Mouse (Mus musculus) forebrain, embryonic 15.5 days (tissue): ENCODE results near the gene Mta3. TPM values are rescaled to one million over a fixed set of nuclear protein-coding genes. Genes with fewer than 3 reads are reported as not detected.

Source experiments
- ATAC-seq: fragments of 200-750 bp; cut with Nextera tagmentation; replicated peaks from 2 replicates; pipeline ENCODE4 v1.8.0; 2017; ENCODE audit warnings: mild to moderate bottlenecking, moderate TSS enrichment, moderate library complexity
- H3K27ac ChIP-seq: fragments of 300-500 bp; sonication (generic); replicated peaks from 2 replicates; pipeline ENCODE4 v1.5.1; 2015; ENCODE audit warnings: mild to moderate bottlenecking, inconsistent platforms
- H3K27me3 ChIP-seq: fragments of 300-500 bp; sonication (generic); 2 replicates; pipeline ENCODE4 v1.6.1; 2015; ENCODE audit warnings: inconsistent platforms
- H3K36me3 ChIP-seq: fragments of 300-500 bp; sonication (generic); 2 replicates; pipeline ENCODE4 v1.6.1; 2015; ENCODE audit warnings: mild to moderate bottlenecking, inconsistent platforms
- H3K4me1 ChIP-seq: fragments of 300-500 bp; sonication (generic); 2 replicates; pipeline ENCODE4 v1.6.1; 2015; ENCODE audit warnings: inconsistent platforms
- H3K4me2 ChIP-seq: fragments of 300-500 bp; sonication (generic); replicated peaks from 2 replicates; pipeline ENCODE4 v1.6.1; 2015; ENCODE audit warnings: mild to moderate bottlenecking, inconsistent platforms
- H3K4me3 ChIP-seq: fragments of 300-500 bp; sonication (generic); 2 replicates; pipeline ENCODE4 v1.5.1; 2015; ENCODE audit warnings: mild to moderate bottlenecking, inconsistent platforms
- H3K9ac ChIP-seq: fragments of 300-500 bp; sonication (generic); replicated peaks from 2 replicates; pipeline ENCODE4 v1.6.1; 2015; ENCODE audit warnings: mild to moderate bottlenecking, inconsistent platforms
- H3K9me3 ChIP-seq: fragments of 300-500 bp; sonication (generic); 2 replicates; pipeline ENCODE4 v1.6.1; 2016; ENCODE audit warnings: inconsistent platforms
- WGBS: fragments of 180-500 bp; shearing (Covaris S2); methylation state at CpG from one replicate; pipeline ENCODE4 v1.1.7; 2015; ENCODE audit warnings: mixed read lengths; 5-methylcytosine and 5-hydroxymethylcytosine counted together
- polyA plus RNA-seq: library from polyadenylated mRNA; unstranded; fragments of >200 nt; fragmentation: Nextera tagmentation; extraction: Ambion mirVana; gene quantifications from 2 replicates; pipeline ENCODE4 v1.2.1, GENCODE M21; 2015

The Mta3 gene
- polyA plus RNA-seq, 1 experiment from 2014 or later, result 37.9 TPM

DNA sequence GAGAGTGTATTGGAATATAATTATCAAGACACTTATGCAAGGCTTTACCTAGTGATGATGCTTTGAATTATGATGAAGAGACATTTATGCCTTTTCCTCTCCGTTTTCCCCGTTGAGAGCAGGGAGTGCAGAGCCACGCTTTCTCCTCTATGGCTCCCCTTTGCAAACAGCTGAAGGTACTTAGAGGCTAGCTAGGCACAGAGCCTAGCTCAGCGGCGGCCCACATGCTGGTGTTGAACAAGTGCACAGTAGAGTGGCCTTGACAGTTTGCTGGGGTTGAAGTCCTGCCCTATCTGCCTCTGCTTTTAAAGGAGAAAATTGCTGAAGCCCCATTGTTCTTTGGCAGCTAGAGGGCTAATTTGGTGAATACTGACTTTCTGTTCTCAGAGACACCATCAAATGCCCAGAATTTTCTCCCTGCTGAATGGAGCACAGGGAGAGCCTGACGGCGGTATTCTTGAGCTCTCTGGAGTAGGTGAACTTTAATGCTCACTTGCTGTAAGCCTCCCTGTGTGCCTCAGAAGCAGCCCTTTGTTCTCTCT, 34.2 kb downstream of the Mta3 start:
- H3K36me3 ChIP-seq, result no peaks in the 10 kb centered on the region; the same call in 1 of the 2 replicates
- H3K4me3 ChIP-seq, result no peak overlapping the region
- WGBS, result 38% methylated on average over 7 of the region's 7 CpGs
- H3K9me3 ChIP-seq, result no peaks in the 10 kb centered on the region
- no peaks in the 10 kb centered on the region for H3K27me3 ChIP-seq
- no peak overlapping the region for H3K9ac ChIP-seq
- H3K27ac ChIP-seq, result peak overlapping the region; percentile 83
- peaks cover 15% of the 10 kb centered on the region for H3K4me1 ChIP-seq
- peak; percentile 37; the same call in 1 of the 2 replicates for ATAC-seq
- H3K4me2 ChIP-seq, result no peak overlapping the region

DNA sequence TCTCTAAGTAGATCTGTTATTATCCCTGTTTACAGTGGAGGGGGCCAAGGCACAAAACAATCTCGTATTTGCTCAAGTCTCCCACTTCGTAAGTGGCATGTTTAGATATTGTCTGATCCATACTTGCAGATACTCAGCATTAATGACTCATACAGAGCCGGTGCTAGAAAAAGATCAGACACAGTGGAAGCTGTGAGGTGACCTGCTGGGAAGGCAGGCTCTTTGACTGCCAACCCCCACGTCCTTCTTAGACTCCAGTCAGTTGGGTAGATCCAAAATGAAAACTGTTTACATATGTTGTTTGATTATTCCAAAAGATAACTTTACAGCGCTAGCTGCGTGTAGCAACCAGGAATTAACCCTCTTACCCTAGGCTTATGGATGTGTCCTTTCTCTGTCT, 35.3 kb downstream of the Mta3 start:
- no peaks in the 10 kb centered on the region for H3K27me3 ChIP-seq
- peaks cover 15% of the 10 kb centered on the region for H3K4me1 ChIP-seq
- WGBS, result 46% methylated on average over 6 of the region's 6 CpGs
- no peak overlapping the region for H3K9ac ChIP-seq
- H3K27ac ChIP-seq, result peak overlapping the region; percentile 83
- H3K4me3 ChIP-seq, result no peak overlapping the region
- no peaks in the 10 kb centered on the region; the same call in 1 of the 2 replicates for H3K36me3 ChIP-seq
- H3K9me3 ChIP-seq, result no peaks in the 10 kb centered on the region
- H3K4me2 ChIP-seq, result no peak overlapping the region
- no peak for ATAC-seq

DNA sequence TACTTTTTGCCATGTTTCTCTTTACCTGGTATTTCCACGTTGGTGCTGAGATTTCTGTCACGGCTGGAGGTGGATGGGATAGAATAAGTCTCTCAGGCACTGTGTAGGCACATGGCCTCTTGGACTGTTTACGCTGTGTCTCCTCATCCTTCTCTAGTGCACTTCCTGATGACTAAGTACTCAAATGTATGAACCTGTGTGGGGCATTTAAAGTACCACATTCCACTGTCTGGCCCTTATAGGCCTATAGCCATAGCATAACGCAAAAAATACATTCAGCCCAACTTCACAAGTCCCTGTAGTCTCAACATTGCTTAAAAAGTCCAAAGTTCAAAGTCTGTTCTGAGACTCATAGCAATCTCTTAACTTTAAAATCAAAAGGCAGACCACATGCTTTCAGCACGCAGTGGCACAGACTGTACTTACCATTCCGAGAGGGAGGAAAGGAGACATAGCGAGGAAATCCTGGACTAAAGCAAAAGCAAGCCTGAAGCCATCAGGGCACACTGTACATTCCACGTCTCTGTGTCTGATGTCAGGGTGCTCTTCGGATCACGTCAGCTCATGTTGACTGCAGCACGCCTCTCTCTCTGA, 38.4 kb downstream of the Mta3 start:
- 95% methylated on average over 11 of the region's 11 CpGs for WGBS
- no peak overlapping the region for H3K4me3 ChIP-seq
- no peaks in the 10 kb centered on the region for H3K27me3 ChIP-seq

DNA sequence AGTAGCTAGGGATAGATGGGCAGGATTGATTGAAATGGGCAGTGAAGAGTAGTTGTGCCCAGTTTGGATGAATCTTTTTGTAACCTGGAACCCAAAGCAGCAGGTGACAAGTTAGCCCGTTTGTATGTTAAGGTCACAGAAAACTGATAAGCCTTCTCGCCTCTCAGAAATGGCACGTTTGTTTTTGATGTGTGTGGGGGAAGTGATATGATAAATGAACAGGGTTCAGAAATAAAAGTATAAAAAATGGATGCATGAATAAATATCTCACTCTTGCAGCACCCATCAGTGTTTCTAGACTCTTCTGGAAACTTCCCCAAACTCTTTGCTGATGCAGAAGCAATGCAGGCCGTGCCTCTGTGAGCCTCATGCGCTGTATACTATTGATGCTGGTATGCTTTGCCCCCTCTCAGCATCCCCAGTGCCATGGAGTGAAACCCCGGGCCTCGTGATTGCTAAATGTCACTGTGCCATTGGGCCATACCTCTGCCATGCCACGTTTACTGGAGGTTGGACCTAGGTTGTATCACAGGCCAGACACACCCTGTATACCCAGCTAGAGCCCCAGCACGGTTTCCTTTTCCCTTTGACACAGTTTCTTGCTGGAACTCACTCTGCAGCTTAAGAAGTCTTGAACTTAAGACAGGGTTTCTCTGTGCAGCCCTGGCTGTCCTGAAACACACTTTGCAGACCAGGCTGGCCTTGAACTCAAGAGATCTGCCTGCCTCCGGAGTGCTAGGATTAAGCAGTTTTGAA, 41.6 kb downstream of the Mta3 start:
- 89% methylated on average over 10 of the region's 10 CpGs for WGBS
- ATAC-seq, result no peak
- Histone ChIP-seq H3K4me2 (no peak overlapping the region), H3K4me1 (no peaks in the 10 kb centered on the region), H3K27me3 (no peaks in the 10 kb centered on the region), H3K4me3 (no peak overlapping the region), H3K9me3 (no peaks in the 10 kb centered on the region), H3K36me3 (no peaks in the 10 kb centered on the region; the same call in 1 of the 2 replicates), H3K27ac (no peak overlapping the region), H3K9ac (no peak overlapping the region)

More for the DNA sequence above, 38.4 kb downstream of the Mta3 start:
- Histone ChIP-seq H3K9ac (no peak overlapping the region), H3K27ac (no peak overlapping the region), H3K9me3 (no peaks in the 10 kb centered on the region), H3K4me1 (peaks cover 15% of the 10 kb centered on the region), H3K36me3 (no peaks in the 10 kb centered on the region; the same call in 1 of the 2 replicates), H3K4me2 (no peak overlapping the region)
- ATAC-seq, result no peak

DNA sequence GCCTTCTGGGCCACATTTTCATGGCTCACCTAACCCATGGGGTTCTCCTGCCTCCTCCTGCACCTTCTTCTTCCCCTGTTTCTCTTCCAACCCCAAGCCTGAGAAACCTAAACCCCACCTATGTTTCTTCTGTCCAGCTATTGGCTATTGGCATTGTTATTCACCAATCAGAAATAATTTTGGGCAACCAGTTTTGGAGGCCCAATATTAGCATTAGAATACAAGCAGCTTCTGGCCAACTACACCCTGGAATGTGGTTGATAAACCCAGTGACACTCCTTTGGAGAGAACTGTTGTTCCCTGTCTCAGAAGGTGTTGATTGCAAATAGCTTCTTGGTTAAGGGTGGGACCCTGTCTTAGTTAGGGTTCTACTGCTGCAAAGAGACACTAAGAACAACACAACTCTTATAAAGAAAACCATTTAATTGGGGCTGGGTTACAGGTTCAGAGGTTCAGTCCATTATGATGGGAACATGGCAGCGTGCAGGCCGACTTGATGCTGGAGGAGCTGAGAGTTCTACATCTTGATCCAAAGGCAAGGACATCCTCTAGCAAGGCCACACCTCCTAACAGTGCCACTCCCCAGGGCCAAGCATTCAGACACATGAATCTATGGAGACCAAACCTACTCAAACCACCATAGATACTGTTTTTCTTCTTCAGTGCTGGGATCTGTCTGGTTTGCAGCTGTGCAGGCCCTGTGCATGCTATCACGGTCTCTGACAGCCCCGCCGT, 44.4 kb downstream of the Mta3 start:
- H3K9ac ChIP-seq, result no peak overlapping the region
- H3K4me1 ChIP-seq, result 0 out of 2 replicates have a peak, but pooled peaks cover 7% of the 10 kb centered on the region
- H3K27ac ChIP-seq, result no peak overlapping the region
- H3K4me3 ChIP-seq, result no peak overlapping the region
- H3K9me3 ChIP-seq, result no peaks in the 10 kb centered on the region
- H3K36me3 ChIP-seq, result peaks cover 3% of the 10 kb centered on the region; the same call in 1 of the 2 replicates
- no peak overlapping the region for H3K4me2 ChIP-seq
- no peaks in the 10 kb centered on the region for H3K27me3 ChIP-seq
- WGBS, result 93% methylated on average over 5 of the region's 5 CpGs
- ATAC-seq, result no peak

DNA sequence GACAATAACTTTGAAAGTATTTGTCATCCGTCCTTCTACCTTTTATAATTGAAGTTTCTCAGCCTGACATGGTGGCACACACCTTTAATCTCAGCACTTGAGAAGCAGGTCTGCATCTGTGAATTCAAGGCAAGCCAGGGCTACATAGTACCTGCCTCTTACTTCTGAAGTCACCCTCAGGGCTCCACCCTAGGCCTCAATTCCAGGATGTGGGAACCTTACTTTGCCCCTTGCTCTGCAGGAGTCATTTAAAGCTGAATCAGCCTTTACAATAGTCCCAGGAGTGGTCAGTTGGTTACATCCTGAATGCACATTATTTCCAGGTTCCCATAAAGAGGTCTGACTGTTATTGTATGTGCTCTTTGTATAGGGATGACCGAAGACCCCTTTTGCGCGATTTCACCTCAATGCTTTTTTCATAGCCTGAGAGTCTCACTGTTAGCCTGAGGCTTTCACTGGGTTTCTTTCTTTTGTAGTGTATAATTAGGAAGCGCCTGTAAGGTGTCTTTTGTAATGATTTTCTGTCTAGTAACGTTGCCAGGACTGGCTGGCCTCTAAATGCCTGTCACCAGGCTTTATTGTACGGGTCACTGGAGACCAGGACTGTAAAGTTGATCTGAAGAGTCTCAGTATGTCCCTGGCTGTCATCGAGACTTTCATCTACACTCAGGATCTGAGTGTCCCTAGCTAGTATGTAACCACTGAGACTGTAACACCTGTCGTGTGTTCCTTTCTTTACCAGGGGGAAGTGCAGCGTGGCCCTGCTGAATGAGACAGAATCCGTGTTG, 47.3 kb downstream of the Mta3 start:
- Histone ChIP-seq H3K27ac (no peak overlapping the region), H3K9me3 (no peaks in the 10 kb centered on the region), H3K4me3 (no peak overlapping the region), H3K27me3 (no peaks in the 10 kb centered on the region), H3K9ac (no peak overlapping the region), H3K4me1 (0 out of 2 replicates have a peak, but pooled peaks cover 7% of the 10 kb centered on the region), H3K4me2 (no peak overlapping the region), H3K36me3 (peaks cover 3% of the 10 kb centered on the region; the same call in 1 of the 2 replicates)
- WGBS, result 28% methylated on average over 11 of the region's 11 CpGs
- ATAC-seq, result no peak; the same call in 1 of the 2 replicates

DNA sequence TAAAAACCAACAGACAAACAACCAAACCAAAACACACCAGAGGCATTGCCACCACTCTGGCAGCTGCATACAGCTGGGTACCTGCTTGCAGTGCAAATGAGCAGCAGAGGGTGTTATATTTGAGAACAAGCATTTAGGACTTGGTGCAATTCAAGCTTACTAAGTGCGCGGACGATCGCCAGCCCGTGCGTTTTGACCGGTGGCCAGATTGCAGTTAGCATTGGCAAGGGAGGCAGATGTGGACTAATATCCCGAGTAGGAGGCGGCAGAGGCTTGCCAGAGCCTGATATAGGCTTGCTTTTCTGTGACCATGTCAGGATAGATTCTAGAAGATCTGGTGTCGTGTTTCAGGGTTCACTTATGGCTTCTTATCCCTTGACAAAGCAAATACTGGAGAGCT, 52.1 kb downstream of the Mta3 start:
- Histone ChIP-seq H3K36me3 (peaks cover 13% of the 10 kb centered on the region), H3K27me3 (no peaks in the 10 kb centered on the region), H3K9me3 (no peaks in the 10 kb centered on the region), H3K27ac (no peak overlapping the region), H3K9ac (no peak overlapping the region), H3K4me2 (no peak overlapping the region), H3K4me3 (no peak overlapping the region), H3K4me1 (0 out of 2 replicates have a peak, but pooled peaks cover 7% of the 10 kb centered on the region)
- WGBS, result 90% methylated on average over 10 of the region's 10 CpGs
- ATAC-seq, result no peak

DNA sequence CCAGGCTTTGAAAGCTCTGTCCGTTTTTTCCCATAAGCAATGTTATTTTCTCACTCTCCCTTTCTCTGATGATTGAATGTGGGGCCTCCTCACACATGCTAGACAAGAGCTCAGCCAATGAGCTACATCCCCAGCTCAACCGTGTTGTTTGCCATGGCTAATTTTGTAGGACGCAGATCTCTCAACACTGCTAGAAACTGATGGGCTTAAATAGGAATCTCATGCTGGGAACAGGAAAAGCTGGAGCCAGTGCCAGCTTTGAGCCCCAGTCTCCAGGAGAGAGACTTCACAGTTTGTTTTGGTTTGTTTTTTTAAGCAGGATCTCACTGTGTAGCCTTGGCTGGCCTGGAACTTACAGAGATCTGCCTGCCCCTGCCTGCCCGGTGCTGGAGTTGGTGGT, 53.6 kb downstream of the Mta3 start:
- no peak for ATAC-seq
- H3K9me3 ChIP-seq, result no peaks in the 10 kb centered on the region
- 57% methylated on average over 4 of the region's 4 CpGs for WGBS
- peaks cover 21% of the 10 kb centered on the region for H3K36me3 ChIP-seq
- no peak overlapping the region for H3K4me2 ChIP-seq
- H3K27me3 ChIP-seq, result no peaks in the 10 kb centered on the region
- no peak overlapping the region for H3K27ac ChIP-seq
- H3K9ac ChIP-seq, result no peak overlapping the region
- no peaks in the 10 kb centered on the region for H3K4me1 ChIP-seq
- H3K4me3 ChIP-seq, result no peak overlapping the region

DNA sequence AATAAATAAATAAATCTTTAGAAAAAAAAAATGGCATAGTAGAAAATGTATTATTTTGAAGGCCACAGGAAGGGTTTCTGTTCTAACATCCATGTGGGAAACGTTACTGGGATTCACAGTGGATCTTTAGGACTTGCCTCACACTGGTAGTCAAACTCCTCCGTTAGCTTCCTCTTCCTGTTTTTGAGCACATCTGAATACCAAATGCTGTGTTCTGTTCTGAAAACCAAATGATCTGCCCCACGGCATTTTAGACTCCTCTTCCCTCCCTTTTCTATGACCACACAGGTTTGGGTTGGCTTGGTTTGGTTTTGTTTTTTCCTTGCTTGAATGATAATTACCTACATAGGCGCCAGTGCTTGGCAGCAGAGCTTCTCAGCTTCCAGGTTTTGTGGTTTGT, 58.6 kb downstream of the Mta3 start:
- Histone ChIP-seq H3K27me3 (no peaks in the 10 kb centered on the region), H3K4me1 (no peaks in the 10 kb centered on the region), H3K27ac (no peak overlapping the region), H3K9me3 (no peaks in the 10 kb centered on the region), H3K4me3 (no peak overlapping the region), H3K9ac (no peak overlapping the region), H3K4me2 (no peak overlapping the region), H3K36me3 (peaks cover 17% of the 10 kb centered on the region)
- 88% methylated on average over 4 of the region's 4 CpGs for WGBS
- no peak for ATAC-seq

DNA sequence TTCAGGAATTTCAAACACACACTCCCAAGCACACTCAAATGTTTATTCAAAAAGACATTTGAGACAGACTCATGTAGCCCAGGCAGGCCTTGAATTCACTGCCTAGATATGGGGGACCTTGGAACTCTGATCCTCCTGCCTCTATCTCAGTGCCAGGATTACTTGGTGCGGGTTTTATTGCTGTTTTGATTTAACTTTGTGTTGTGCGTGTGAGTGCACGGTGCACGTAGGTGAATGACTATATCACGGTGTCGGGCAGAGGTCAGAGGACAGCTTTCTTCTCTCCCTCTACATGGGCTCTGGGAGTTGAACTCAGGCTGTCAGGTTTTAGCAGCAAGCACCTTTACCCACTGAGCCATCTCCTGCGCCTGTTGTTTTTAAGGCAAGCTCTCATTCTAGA, 61.1 kb downstream of the Mta3 start:
- Histone ChIP-seq H3K4me1 (peaks cover 12% of the 10 kb centered on the region), H3K9ac (no peak overlapping the region), H3K4me2 (no peak overlapping the region), H3K9me3 (no peaks in the 10 kb centered on the region), H3K27me3 (no peaks in the 10 kb centered on the region), H3K36me3 (peaks cover 14% of the 10 kb centered on the region), H3K4me3 (no peak overlapping the region), H3K27ac (no peak overlapping the region)
- 93% methylated on average over 7 of the region's 7 CpGs for WGBS
- no peak for ATAC-seq

DNA sequence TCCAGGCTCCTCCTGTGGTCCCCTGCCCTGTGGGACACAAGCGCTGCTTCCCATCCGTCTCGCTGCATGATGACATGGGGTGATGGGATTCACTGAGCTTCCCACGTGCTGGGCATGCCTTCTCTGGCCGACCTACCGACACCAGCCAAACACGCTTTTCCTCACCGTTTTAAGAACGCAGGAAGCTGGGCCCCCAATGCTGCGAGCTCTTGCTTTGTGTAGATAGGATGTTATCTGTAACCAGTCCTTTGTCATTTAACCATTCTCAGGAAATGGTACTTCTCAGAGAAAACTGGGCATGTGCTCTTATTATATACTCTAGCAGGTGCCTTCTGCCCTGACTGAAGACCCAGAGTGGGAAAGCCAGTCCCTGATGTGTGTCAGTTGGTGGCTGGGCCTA, 62.3 kb downstream of the Mta3 start:
- H3K9me3 ChIP-seq, result no peaks in the 10 kb centered on the region
- no peak overlapping the region for H3K9ac ChIP-seq
- H3K27ac ChIP-seq, result no peak overlapping the region
- no peaks in the 10 kb centered on the region for H3K27me3 ChIP-seq
- H3K4me1 ChIP-seq, result peaks cover 24% of the 10 kb centered on the region
- 92% methylated on average over 10 of the region's 10 CpGs for WGBS
- no peak overlapping the region for H3K4me2 ChIP-seq
- peaks cover 5% of the 10 kb centered on the region for H3K36me3 ChIP-seq
- H3K4me3 ChIP-seq, result no peak overlapping the region
- ATAC-seq, result no peak
